Mouse (Mus musculus) small intestine, adult 2 months (tissue): ENCODE measurements around the gene Bsg. TPM values are rescaled to one million over a fixed set of nuclear protein-coding genes. Genes with fewer than 3 reads are reported as not detected.

Source experiments
- H3K27ac ChIP-seq: fragments of 200-500 bp; 2 replicates; pipeline ENCODE4 v1.5.1; 2012; ENCODE audit warnings: low read depth, low read length, control low read depth, inconsistent platforms; ENCODE audit not compliant: insufficient read depth
- H3K27me3 ChIP-seq: fragments of 200-500 bp; 2 replicates; pipeline ENCODE4 v1.6.1; 2012; ENCODE audit warnings: mild to moderate bottlenecking, moderate library complexity, low read length, inconsistent platforms; ENCODE audit not compliant: control insufficient read depth, insufficient read depth
- H3K36me3 ChIP-seq: fragments of 200-500 bp; 2 replicates; pipeline ENCODE4 v1.6.1; 2012; ENCODE audit warnings: mild to moderate bottlenecking, low read length, control low read depth, inconsistent platforms; ENCODE audit not compliant: control insufficient read depth, insufficient read depth
- H3K4me1 ChIP-seq: fragments of 200-500 bp; 2 replicates; pipeline ENCODE4 v1.6.1; 2012; ENCODE audit warnings: low read length, inconsistent platforms, mixed read lengths; ENCODE audit not compliant: control insufficient read depth, insufficient read depth, insufficient read length
- H3K4me3 ChIP-seq: fragments of 200-500 bp; 2 replicates; pipeline ENCODE4 v1.5.1; 2012; ENCODE audit warnings: low read depth, mild to moderate bottlenecking, control low read depth, inconsistent platforms, low read length, moderate library complexity
- CTCF ChIP-seq: fragments of 200-500 bp; IDR thresholded peaks from 2 replicates; pipeline ENCODE4 v1.5.1; 2012; ENCODE audit warnings: low read depth, mild to moderate bottlenecking, control low read depth, inconsistent platforms, low read length, moderate library complexity, mixed read lengths; ENCODE audit not compliant: insufficient replicate concordance, insufficient read length; ENCODE audit errors: extremely low read depth
- POLR2A ChIP-seq: fragments of 200-500 bp; IDR thresholded peaks from 2 replicates; pipeline ENCODE4 v1.6.1; 2012; ENCODE audit warnings: low read depth, mild to moderate bottlenecking, control low read depth, inconsistent platforms, low read length, moderate library complexity
- WGBS: fragments of 180-500 bp; shearing (Covaris S2); methylation state at CpG from one replicate; pipeline ENCODE4 v1.1.7; 2018; 5-methylcytosine and 5-hydroxymethylcytosine counted together
- polyA plus RNA-seq: library from polyadenylated mRNA; depleted of rRNA; stranded (reverse); fragments of >200 nt; gene quantifications from 2 replicates; pipeline ENCODE4 v1.2.3, GENCODE M21; 2012; rRNA removed

Bsg gene
- polyA plus RNA-seq, 1 experiment = 1,266 TPM

DNA sequence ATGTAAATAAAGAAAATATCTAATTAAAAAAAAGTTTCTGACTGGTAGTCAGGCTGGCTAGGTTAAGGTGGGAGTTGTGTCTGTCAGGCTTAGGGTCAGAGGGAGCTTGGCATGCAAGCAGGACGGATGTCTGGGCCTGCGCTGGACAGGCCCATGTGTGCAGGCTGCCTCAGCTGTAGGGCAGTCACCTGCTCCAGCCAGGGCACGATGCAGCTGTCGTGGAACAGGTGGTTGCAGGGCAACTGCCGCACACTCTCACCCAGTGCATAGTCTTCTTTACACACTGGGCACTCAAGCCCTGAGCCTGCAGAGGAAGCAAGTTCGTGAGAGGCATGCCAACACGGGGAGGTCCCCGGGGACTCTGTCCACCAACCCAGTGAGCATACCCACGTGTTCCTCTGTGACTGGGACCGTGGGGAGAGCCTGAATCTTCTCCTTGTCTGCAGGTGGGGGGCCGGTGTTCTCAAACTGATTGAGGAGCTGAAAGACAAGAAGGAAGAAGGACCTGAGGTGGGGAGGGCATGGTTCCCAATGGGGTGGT is 56.4 kb downstream of the Bsg start:
- TF ChIP-seq POLR2A (no peak), CTCF (no peak)
- peaks cover 46% of the 10 kb centered on the region for H3K36me3 ChIP-seq
- no peak overlapping the region for H3K27ac ChIP-seq
- 91% methylated on average over 11 of the region's 11 CpGs for WGBS
- H3K27me3 ChIP-seq = no peaks in the 10 kb centered on the region
- peaks cover 14% of the 10 kb centered on the region for H3K4me1 ChIP-seq
- no peak overlapping the region for H3K4me3 ChIP-seq

Other genes starting within 250 kb of the Bsg start
- not detected in 2 replicates for gene Vmn2r83, start 235.8 kb upstream of the Bsg start, polyA plus RNA-seq
- 216 and 451 TPM in 2 replicates for gene Plpp2, start 170.7 kb upstream of the Bsg start, polyA plus RNA-seq
- gene Mier2, start 149.3 kb upstream of the Bsg start, polyA plus RNA-seq = 61.5 and 89.9 TPM in 2 replicates
- gene Theg, start 117.2 kb upstream of the Bsg start, polyA plus RNA-seq = not detected in 2 replicates
- 0.89 and 1.0 TPM in 2 replicates for gene C2cd4c, start 90.5 kb upstream of the Bsg start, polyA plus RNA-seq
- 1.6 TPM in 2 replicates for gene Shc2, start 66.6 kb upstream of the Bsg start, polyA plus RNA-seq
- gene Odf3l2, start 58.8 kb upstream of the Bsg start, polyA plus RNA-seq = not detected in 2 replicates
- 9.9 and 20.7 TPM in 2 replicates for gene Madcam1, start 39.9 kb upstream of the Bsg start, polyA plus RNA-seq
- 76.0 and 138 TPM in 2 replicates for gene Tpgs1, start 35.1 kb upstream of the Bsg start, polyA plus RNA-seq
- gene Cdc34, start 22.3 kb upstream of the Bsg start, polyA plus RNA-seq = 101 and 163 TPM in 2 replicates
- gene Gzmm, start 15.5 kb upstream of the Bsg start, polyA plus RNA-seq = 0.11 and 0.52 TPM in 2 replicates
- 8.3 and 19.2 TPM in 2 replicates for gene Hcn2, start 12.1 kb downstream of the Bsg start, polyA plus RNA-seq
- gene Polrmt, start 42.1 kb downstream of the Bsg start, polyA plus RNA-seq = 38.7 and 50.0 TPM in 2 replicates
- not detected in 2 replicates for gene Fgf22, start 50.6 kb downstream of the Bsg start, polyA plus RNA-seq
- gene Rnf126, start 62.5 kb downstream of the Bsg start, polyA plus RNA-seq = 130 and 222 TPM in 2 replicates
- 16.0 and 19.6 TPM in 2 replicates for gene Fstl3, start 72.8 kb downstream of the Bsg start, polyA plus RNA-seq
- 0.24 and 0.67 TPM in 2 replicates for gene Prss57, start 86.5 kb downstream of the Bsg start, polyA plus RNA-seq
- 13.0 and 24.0 TPM in 2 replicates for gene Palm, start 89.1 kb downstream of the Bsg start, polyA plus RNA-seq
- gene Misp, start 116.5 kb downstream of the Bsg start, polyA plus RNA-seq = 141 and 347 TPM in 2 replicates
- gene Ptbp1, start 149.9 kb downstream of the Bsg start, polyA plus RNA-seq = 150 and 285 TPM in 2 replicates
- gene Prtn3, start 170.0 kb downstream of the Bsg start, polyA plus RNA-seq = 1.6 and 2.1 TPM in 2 replicates
- gene Plppr3, start 170.1 kb downstream of the Bsg start, polyA plus RNA-seq = 2.8 and 5.3 TPM in 2 replicates
- 0.72 TPM in 1 of 2 replicates, not detected in the other for gene Elane, start 181.8 kb downstream of the Bsg start, polyA plus RNA-seq
- 48.6 and 122 TPM in 2 replicates for gene Cfd, start 186.4 kb downstream of the Bsg start, polyA plus RNA-seq
- gene Med16, start 204.4 kb downstream of the Bsg start, polyA plus RNA-seq = 34.8 and 58.1 TPM in 2 replicates
- not detected in 2 replicates for gene Gm26602, start 206.4 kb downstream of the Bsg start, polyA plus RNA-seq
- 3.0 and 5.9 TPM in 2 replicates for gene Kiss1r, start 212.5 kb downstream of the Bsg start, polyA plus RNA-seq
- gene R3hdm4, start 216.7 kb downstream of the Bsg start, polyA plus RNA-seq = 86.4 and 104 TPM in 2 replicates
- 10.7 and 23.9 TPM in 2 replicates for gene Arid3a, start 222.6 kb downstream of the Bsg start, polyA plus RNA-seq